Mouse (Mus musculus) spleen, adult 2 months (tissue): ENCODE results near the gene Atp6v0e. TPM values are rescaled to one million over a fixed set of nuclear protein-coding genes. Genes with fewer than 3 reads are reported as not detected.

Experiments
- DNase-seq, 2 experiments: peaks; one replicate each; pipeline versions ENCODE4 v3.0.0 to v3.0.0-alpha.2; 2012 to 2021; ENCODE audit warnings: low spot score in 2 of 2, low read depth in 1 of 2
- H3K27ac ChIP-seq: fragments of 200-500 bp; 2 replicates; pipeline ENCODE4 v1.5.1; 2012; ENCODE audit warnings: low read length, inconsistent platforms; ENCODE audit not compliant: insufficient read depth
- H3K27me3 ChIP-seq: fragments of 200-500 bp; 2 replicates; pipeline ENCODE4 v1.6.1; 2012; ENCODE audit warnings: mild to moderate bottlenecking, moderate library complexity, low read length, inconsistent platforms; ENCODE audit not compliant: control insufficient read depth, insufficient read depth
- H3K36me3 ChIP-seq: fragments of 200-500 bp; 2 replicates; pipeline ENCODE4 v1.6.1; 2012; ENCODE audit warnings: mild to moderate bottlenecking, low read length, inconsistent platforms; ENCODE audit not compliant: control insufficient read depth, insufficient read depth
- H3K4me1 ChIP-seq: fragments of 200-500 bp; 2 replicates; pipeline ENCODE4 v1.6.1; 2011; ENCODE audit warnings: inconsistent platforms; ENCODE audit not compliant: control insufficient read depth, insufficient read depth, insufficient read length
- H3K4me3 ChIP-seq: fragments of 200-500 bp; 2 replicates; pipeline ENCODE4 v1.5.1; 2011; ENCODE audit warnings: mild to moderate bottlenecking, inconsistent platforms; ENCODE audit not compliant: insufficient read depth, insufficient read length; ENCODE audit errors: extremely low read depth
- CTCF ChIP-seq: fragments of 200-500 bp; IDR thresholded peaks from 2 replicates; pipeline ENCODE4 v1.5.1; 2011; ENCODE audit warnings: mild to moderate bottlenecking, inconsistent platforms; ENCODE audit not compliant: insufficient read depth, insufficient read length, insufficient replicate concordance; ENCODE audit errors: extremely low read depth
- POLR2A ChIP-seq: fragments of 200-500 bp; IDR thresholded peaks from 2 replicates; pipeline ENCODE4 v1.6.1; 2011; ENCODE audit warnings: low read depth, low read length, inconsistent platforms
- WGBS: fragments of 180-500 bp; shearing (Covaris S2); methylation state at CpG from one replicate; pipeline ENCODE4 v1.1.7; 2018; 5-methylcytosine and 5-hydroxymethylcytosine counted together
- polyA plus RNA-seq: library from polyadenylated mRNA; depleted of rRNA; stranded (reverse); fragments of >200 nt; gene quantifications from 2 replicates; pipeline ENCODE4 v1.2.3, GENCODE M21; 2012

Gene Atp6v0e
- polyA plus RNA-seq, 1 experiment = 192 TPM

DNA sequence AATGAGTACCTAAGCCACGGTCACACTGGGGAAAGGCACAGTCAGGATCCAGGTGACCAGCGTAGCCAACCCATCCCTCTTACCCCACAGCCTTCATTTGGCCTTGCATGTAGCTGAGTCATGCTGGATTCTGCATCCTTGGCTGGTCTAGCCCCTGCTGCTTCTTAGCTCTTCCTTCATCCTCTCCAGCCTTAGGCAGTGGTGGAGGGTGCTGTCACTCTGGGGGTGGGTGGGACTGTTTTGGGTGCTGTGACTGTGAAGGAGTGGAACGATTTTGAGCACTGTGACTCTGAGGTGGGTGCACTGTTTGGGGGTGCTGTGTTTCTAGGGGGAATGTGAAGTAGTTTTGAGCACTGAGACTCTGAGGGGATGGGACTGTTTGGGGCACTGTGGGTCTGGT lies 34.1 kb upstream of the Atp6v0e start:
- Histone ChIP-seq H3K27ac (no peak overlapping the region), H3K36me3 (peaks cover 9% of the 10 kb centered on the region), H3K4me3 (no peak overlapping the region), H3K4me1 (no peaks in the 10 kb centered on the region), H3K27me3 (no peaks in the 10 kb centered on the region)
- WGBS = 96% methylated on average over 3 of the region's 3 CpGs
- no peak for TF ChIP-seq CTCF
- no peak for TF ChIP-seq POLR2A
- DNase-seq = no peak

DNA sequence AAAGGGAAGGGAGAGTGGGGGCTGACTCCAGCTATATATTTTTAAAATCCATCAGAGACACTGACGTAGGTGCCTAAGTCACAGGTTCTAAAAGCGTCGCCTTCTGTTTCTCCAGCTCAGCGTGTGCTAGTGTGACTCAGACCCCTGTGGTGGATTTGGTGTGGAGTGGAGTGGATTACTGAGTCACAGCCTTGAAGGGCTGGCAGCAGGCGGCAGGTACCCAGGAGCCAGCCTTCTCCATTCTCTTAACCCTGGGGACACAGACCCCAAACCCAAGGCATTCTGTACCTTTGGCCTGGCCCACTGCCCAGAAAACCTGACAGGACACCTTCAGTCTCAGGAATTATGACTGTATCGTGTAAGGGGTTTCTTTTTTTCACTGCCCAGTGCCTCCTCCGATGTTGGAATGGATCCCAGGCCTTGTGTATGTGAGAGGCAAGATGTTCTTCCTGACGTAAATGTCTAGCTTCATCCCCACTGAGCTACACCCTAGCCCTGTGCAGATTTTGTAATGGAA lies 31.2 kb upstream of the Atp6v0e start:
- WGBS = 92% methylated on average over 8 of the region's 8 CpGs

DNA sequence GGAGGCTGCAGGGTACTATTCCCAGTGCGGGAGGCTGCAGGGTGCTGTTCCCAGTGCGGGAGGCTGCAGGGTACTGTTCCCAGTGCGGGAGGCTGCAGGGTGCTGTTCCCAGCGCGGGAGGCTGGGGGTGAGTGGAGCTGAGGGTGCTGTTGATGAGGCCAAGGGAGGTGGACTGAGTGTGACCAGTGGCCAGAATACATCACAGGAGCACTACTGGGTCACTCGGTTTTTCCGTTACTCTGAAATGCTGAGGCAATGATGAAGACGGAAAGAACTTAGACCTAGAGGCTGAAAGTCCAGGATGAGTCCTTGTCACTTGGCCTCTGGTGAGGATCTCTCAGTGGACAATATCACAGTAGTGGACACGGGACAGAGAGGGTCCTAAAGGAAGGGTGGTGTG lies 29.8 kb upstream of the Atp6v0e start:
- no peaks in the 10 kb centered on the region for H3K27me3 ChIP-seq
- TF ChIP-seq CTCF (no peak), POLR2A (no peak)
- WGBS = 96% methylated on average over 9 of the region's 9 CpGs
- DNase-seq = no peak
- no peaks in the 10 kb centered on the region for H3K4me1 ChIP-seq
- H3K27ac ChIP-seq = no peak overlapping the region
- H3K36me3 ChIP-seq = peaks cover 8% of the 10 kb centered on the region
- no peak overlapping the region for H3K4me3 ChIP-seq

More for the DNA sequence above, 31.2 kb upstream of the Atp6v0e start:
- Histone ChIP-seq H3K27ac (no peak overlapping the region), H3K36me3 (peaks cover 8% of the 10 kb centered on the region), H3K4me1 (no peaks in the 10 kb centered on the region), H3K4me3 (no peak overlapping the region), H3K27me3 (no peaks in the 10 kb centered on the region)
- no peak for DNase-seq
- TF ChIP-seq CTCF = no peak
- no peak for TF ChIP-seq POLR2A

DNA sequence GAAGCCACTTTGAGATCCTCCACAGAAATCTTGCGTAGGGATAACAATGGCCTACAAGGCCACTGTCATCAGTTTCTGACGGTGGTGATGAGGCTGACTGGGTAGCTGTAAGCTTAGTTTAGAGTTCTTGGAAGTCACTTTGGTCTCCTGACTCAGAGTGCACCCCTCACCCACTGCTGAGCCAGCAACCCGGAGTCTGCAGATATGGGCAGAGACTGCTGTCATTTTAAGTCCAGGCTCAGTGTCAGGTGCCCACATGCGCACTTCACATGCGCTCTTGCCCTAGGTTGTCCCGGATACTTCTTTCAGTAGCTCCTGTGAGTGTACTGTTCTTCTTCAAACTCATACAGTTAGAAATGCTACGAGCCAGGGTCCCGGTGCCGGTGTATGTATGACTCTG lies 29.1 kb upstream of the Atp6v0e start:
- Histone ChIP-seq H3K27me3 (no peaks in the 10 kb centered on the region), H3K4me3 (no peak overlapping the region), H3K27ac (no peak overlapping the region), H3K4me1 (no peaks in the 10 kb centered on the region), H3K36me3 (peaks cover 8% of the 10 kb centered on the region)
- 92% methylated on average over 9 of the region's 9 CpGs for WGBS
- TF ChIP-seq POLR2A = no peak
- no peak for TF ChIP-seq CTCF
- DNase-seq = no peak

DNA sequence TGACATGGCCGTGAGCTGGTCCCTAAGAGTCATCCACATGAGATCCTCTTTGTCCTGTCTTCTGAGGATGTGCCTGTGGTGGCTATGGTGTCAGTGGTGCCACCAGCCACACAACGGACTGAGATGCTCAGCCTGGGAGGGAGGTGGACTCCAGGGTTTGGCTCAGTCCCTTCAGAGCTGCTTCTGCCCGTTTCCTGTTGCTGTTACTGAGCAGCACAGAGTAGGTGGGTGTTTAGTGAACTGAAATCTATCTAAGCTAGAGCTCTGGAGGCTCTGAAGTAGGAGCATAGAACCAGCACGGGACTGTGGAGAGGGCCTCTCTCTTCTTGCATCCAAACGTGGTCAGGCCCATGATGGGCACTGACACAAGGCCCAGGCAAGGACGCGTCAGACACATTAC lies 28.5 kb upstream of the Atp6v0e start:
- DNase-seq = no peak
- Histone ChIP-seq H3K27ac (no peak overlapping the region), H3K27me3 (no peaks in the 10 kb centered on the region), H3K36me3 (peaks cover 8% of the 10 kb centered on the region), H3K4me1 (no peaks in the 10 kb centered on the region), H3K4me3 (no peak overlapping the region)
- 90% methylated on average over 7 of the region's 7 CpGs for WGBS
- TF ChIP-seq POLR2A (no peak), CTCF (no peak)

DNA sequence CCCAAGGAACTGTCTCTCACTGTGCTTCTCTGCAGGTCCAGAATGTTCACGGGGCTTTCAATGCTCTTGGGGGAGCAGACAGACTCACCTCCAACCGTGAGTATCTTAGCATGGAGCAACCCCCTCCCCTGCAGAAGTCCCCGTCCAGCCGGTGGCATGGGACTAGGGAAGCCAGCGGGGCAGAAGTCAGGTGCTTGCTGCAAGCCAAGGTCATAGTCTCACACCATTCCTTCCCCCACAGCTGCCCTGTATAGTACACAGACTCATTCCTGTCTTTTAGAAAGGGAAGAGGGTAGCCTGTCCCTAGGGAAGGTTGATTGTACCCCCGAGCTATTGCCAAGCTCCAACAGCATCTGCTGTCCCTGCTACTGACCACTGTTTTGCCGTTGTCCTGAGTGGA lies 27.1 kb upstream of the Atp6v0e start:
- no peak for TF ChIP-seq CTCF
- no peak for TF ChIP-seq POLR2A
- Histone ChIP-seq H3K4me3 (no peak overlapping the region), H3K36me3 (0 out of 2 replicates have a peak, but pooled peaks cover 2% of the 10 kb centered on the region), H3K27ac (no peak overlapping the region), H3K4me1 (no peaks in the 10 kb centered on the region), H3K27me3 (no peaks in the 10 kb centered on the region)
- 88% methylated on average over 7 of the region's 7 CpGs for WGBS
- DNase-seq = no peak

DNA sequence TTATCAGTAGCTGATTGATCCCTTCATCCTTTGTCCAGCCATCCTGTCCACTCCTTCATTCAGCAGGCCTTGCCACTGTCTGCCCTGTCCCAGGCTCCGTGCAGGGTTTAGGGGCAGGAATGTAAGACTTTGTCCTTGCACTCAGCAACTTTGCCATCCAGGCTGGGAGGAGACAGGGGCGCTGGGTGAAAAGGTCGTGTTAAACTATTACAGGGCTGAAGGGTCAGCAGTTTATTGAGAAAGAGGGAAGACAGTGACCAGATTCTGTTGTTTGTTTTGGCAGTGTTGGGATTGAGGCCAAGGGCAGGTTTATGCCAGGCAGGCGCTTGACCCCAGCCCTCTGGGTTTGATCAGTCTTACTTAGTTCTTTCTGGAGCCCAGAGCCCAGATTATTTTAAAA lies 25.2 kb upstream of the Atp6v0e start:
- Histone ChIP-seq H3K27ac (no peak overlapping the region), H3K4me3 (no peak overlapping the region), H3K36me3 (peaks cover 9% of the 10 kb centered on the region; the same call in 1 of the 2 replicates), H3K4me1 (no peaks in the 10 kb centered on the region), H3K27me3 (no peaks in the 10 kb centered on the region)
- WGBS = 83% methylated on average over 4 of the region's 4 CpGs
- no peak for TF ChIP-seq POLR2A
- no peak for TF ChIP-seq CTCF
- no peak for DNase-seq

DNA sequence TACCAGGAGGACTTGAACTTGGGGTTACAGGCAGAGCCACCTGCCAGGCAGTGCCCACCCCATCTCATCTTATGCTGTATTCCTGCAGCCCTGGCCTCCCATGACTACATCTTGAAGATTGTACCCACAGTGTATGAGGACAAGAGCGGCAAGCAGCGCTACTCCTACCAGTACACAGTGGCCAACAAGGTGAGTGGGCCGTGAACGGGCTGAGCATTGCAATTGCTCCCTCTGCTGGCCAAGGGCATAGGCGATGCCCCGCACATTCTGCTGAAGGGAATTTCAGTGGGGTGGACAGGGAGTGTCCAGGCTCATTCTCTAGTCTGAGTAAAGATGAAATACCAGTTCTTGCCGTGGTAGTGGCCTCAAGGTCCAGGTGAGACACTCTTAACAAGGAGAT lies 24.4 kb upstream of the Atp6v0e start:
- peak; percentile 41 to 71 for DNase-seq
- H3K36me3 ChIP-seq = peaks cover 11% of the 10 kb centered on the region; the same call in 1 of the 2 replicates
- no peak overlapping the region for H3K4me3 ChIP-seq
- no peak overlapping the region for H3K27ac ChIP-seq
- no peaks in the 10 kb centered on the region for H3K27me3 ChIP-seq
- TF ChIP-seq POLR2A (no peak), CTCF (peak; percentile 97)
- 20% methylated on average over 7 of the region's 7 CpGs for WGBS
- no peaks in the 10 kb centered on the region for H3K4me1 ChIP-seq
